Mouse (Mus musculus) liver, postnatal 0 days (tissue): ENCODE results near the gene Rufy2. TPM values are rescaled to one million over a fixed set of nuclear protein-coding genes. Genes with fewer than 3 reads are reported as not detected.

Experiments used
- ATAC-seq: fragments of 200-750 bp; cut with Nextera tagmentation; 2 replicates; pipeline ENCODE4 v1.8.0; 2017; ENCODE audit warnings: mild to moderate bottlenecking, moderate library complexity
- DNase-seq: peaks from one replicate; pipeline ENCODE4 v3.0.0-alpha.2; 2016
- H3K27ac ChIP-seq: fragments of 300-500 bp; sonication (generic); 2 replicates; pipeline ENCODE4 v1.5.1; 2014; ENCODE audit warnings: antibody characterized with exemption, moderate library complexity, mild to moderate bottlenecking, low read depth
- H3K27me3 ChIP-seq: fragments of 300-500 bp; sonication (generic); 2 replicates; pipeline ENCODE4 v1.6.1; 2014; ENCODE audit warnings: low read length, control low read depth, mixed read lengths; ENCODE audit not compliant: insufficient read depth
- H3K36me3 ChIP-seq: fragments of 300-500 bp; sonication (generic); replicated peaks from 2 replicates; pipeline ENCODE4 v1.6.1; 2014; ENCODE audit warnings: mild to moderate bottlenecking, control low read depth, low read length, moderate library complexity, mixed read lengths; ENCODE audit not compliant: insufficient read depth
- H3K4me1 ChIP-seq: fragments of 300-500 bp; sonication (generic); 2 replicates; pipeline ENCODE4 v1.6.1; 2014; ENCODE audit warnings: antibody characterized with exemption, mild to moderate bottlenecking, control low read depth; ENCODE audit not compliant: insufficient read depth
- H3K4me2 ChIP-seq: fragments of 300-500 bp; sonication (generic); 2 replicates; pipeline ENCODE4 v1.6.1; 2014; ENCODE audit warnings: low read depth, mild to moderate bottlenecking, low read length, moderate library complexity, mixed read lengths
- H3K4me3 ChIP-seq: fragments of 300-500 bp; sonication (generic); 2 replicates; pipeline ENCODE4 v1.5.1; 2014; ENCODE audit warnings: low read depth, low read length
- H3K9ac ChIP-seq: fragments of 300-500 bp; sonication (generic); replicated peaks from 2 replicates; pipeline ENCODE4 v1.6.1; 2014; ENCODE audit warnings: mild to moderate bottlenecking, moderate library complexity
- H3K9me3 ChIP-seq: fragments of 300-500 bp; sonication (generic); 2 replicates; pipeline ENCODE4 v1.6.1; 2016; ENCODE audit warnings: mild to moderate bottlenecking, control low read depth, low read length, mixed read lengths
- CTCF ChIP-seq: sonication (generic); IDR thresholded peaks from 2 replicates; pipeline ENCODE4 v1.5.1; 2016; ENCODE audit warnings: antibody characterized with exemption, low read depth
- EP300 ChIP-seq: IDR thresholded peaks from 2 replicates; pipeline ENCODE4 v1.6.1; 2016; ENCODE audit warnings: antibody characterized with exemption, low read depth, mild to moderate bottlenecking
- WGBS: fragments of 180-500 bp; shearing (Covaris S2); extraction: QIAGEN DNeasy Blood & Tissue Kit; methylation state at CpG from one replicate; pipeline ENCODE4 v1.1.7; 2014; ENCODE audit not compliant: insufficient replicate concordance; 5-methylcytosine and 5-hydroxymethylcytosine counted together
- polyA plus RNA-seq: library from polyadenylated mRNA; unstranded; fragments of >200 nt; fragmentation: Nextera tagmentation; extraction: Ambion mirVana; gene quantifications from 2 replicates; pipeline ENCODE4 v1.2.1, GENCODE M21; 2015

The Rufy2 gene
- polyA plus RNA-seq, 1 experiment from 2014 or later: 2.9 TPM

DNA sequence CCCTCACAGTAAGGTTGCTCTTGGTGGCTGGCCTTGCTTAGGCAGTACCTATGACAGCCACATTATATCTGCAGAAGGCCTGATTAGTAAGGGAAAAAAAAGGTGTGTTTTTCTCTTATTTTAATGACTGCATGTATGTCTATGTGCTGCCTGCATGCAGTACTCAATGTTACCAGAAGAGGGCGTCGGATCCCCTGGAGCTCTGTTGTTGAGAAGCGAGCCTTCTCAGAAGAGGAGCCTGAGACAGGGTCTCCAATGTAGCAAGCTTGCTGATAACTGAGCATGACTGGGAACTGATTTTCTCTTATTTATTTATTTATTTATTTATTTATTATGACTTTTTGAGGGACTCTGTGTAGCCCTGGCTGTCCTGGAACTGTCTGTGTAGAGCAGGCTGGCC, 7.3 kb downstream of the Rufy2 start:
- no peaks in the 10 kb centered on the region for H3K27me3 ChIP-seq
- H3K9me3 ChIP-seq: no peaks in the 10 kb centered on the region
- H3K27ac ChIP-seq: no peak overlapping the region
- TF ChIP-seq CTCF: peak; percentile 76
- TF ChIP-seq EP300: no peak
- no peaks in the 10 kb centered on the region for H3K4me1 ChIP-seq
- WGBS: 29% methylated on average over 3 of the region's 3 CpGs
- ATAC-seq (no peak; the same call in 1 of the 2 replicates), DNase-seq (peak; percentile 69)
- no peak overlapping the region for H3K4me2 ChIP-seq
- peaks cover 14% of the 10 kb centered on the region for H3K36me3 ChIP-seq
- no peak overlapping the region for H3K9ac ChIP-seq
- no peak overlapping the region for H3K4me3 ChIP-seq

DNA sequence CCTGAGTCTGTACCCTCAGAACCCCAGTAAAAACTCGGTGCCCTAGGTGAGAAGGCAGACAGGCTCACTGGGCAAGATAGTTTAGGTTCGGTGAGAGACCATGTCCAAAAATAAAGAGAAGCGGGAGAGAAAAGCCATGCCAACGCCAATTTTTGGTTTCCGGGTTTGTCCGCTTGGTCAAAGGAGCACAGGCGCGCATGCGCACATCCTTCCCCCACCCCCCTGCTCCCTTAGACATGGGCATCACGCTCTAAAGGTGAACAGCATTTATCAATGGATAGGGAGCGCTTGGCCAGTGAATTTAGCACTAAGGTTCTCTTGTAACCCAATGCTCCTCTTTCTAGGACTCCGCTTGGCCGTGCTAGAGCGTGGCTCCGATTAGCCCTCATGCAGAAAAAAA, 10.6 kb downstream of the Rufy2 start:
- peaks cover 16% of the 10 kb centered on the region for H3K36me3 ChIP-seq
- DNase-seq: no peak
- no peaks in the 10 kb centered on the region for H3K4me1 ChIP-seq
- no peaks in the 10 kb centered on the region for H3K9me3 ChIP-seq
- H3K9ac ChIP-seq: no peak overlapping the region
- TF ChIP-seq CTCF: no peak
- TF ChIP-seq EP300: no peak
- H3K27ac ChIP-seq: no peak overlapping the region
- ATAC-seq: no peak
- no peak overlapping the region for H3K4me2 ChIP-seq
- no peaks in the 10 kb centered on the region for H3K27me3 ChIP-seq
- no peak overlapping the region for H3K4me3 ChIP-seq
- WGBS: 89% methylated on average over 15 of the region's 15 CpGs

DNA sequence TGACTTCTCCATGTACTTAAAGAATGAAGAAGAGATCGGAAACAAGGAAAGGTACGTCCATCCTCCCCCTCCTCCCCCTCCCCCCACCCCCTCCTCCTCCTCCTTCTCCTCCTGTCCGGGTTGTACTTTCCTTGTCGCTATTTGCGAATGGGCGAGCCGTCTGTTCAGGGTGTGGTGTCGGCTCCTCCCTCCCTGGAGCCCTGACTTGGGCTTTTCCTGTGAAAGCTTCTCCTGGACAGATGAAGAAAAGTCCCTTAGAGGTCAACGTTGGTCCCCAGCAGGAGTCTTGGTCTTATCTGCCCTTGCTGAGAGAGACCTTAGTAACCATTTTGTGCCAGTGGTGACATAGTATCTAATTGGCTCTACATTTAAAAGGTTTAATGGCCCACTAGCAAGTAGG, 14.0 kb downstream of the Rufy2 start:
- no peak for ATAC-seq
- 85% methylated on average over 9 of the region's 9 CpGs for WGBS
- Histone ChIP-seq H3K4me3 (no peak overlapping the region), H3K4me2 (no peak overlapping the region), H3K9ac (no peak overlapping the region), H3K9me3 (no peaks in the 10 kb centered on the region), H3K27me3 (no peaks in the 10 kb centered on the region), H3K36me3 (peaks cover 18% of the 10 kb centered on the region), H3K27ac (no peak overlapping the region), H3K4me1 (no peaks in the 10 kb centered on the region)
- TF ChIP-seq EP300: no peak
- no peak for TF ChIP-seq CTCF
- no peak for DNase-seq

GRCm38 (mm10) chr10:63000584-63000983, 20.6 kb downstream of the Rufy2 start:
- peaks cover 34% of the 10 kb centered on the region for H3K36me3 ChIP-seq
- no peak overlapping the region for H3K27ac ChIP-seq
- no peaks in the 10 kb centered on the region for H3K9me3 ChIP-seq
- 63% methylated on average over 9 of the region's 9 CpGs for WGBS
- ATAC-seq: peak; percentile 74
- no peak overlapping the region for H3K4me3 ChIP-seq
- H3K27me3 ChIP-seq: no peaks in the 10 kb centered on the region
- no peak overlapping the region for H3K9ac ChIP-seq
- no peaks in the 10 kb centered on the region for H3K4me1 ChIP-seq
- no peak for TF ChIP-seq EP300
- no peak for TF ChIP-seq CTCF
- peak; percentile 34 for DNase-seq
- H3K4me2 ChIP-seq: no peak overlapping the region

- no peak overlapping the region for H3K4me3 ChIP-seq
- H3K9ac ChIP-seq: no peak overlapping the region
- no peak for DNase-seq
- 74% methylated on average over 9 of the region's 9 CpGs for WGBS
- peaks cover 36% of the 10 kb centered on the region for H3K36me3 ChIP-seq
- H3K4me2 ChIP-seq: no peak overlapping the region
- no peaks in the 10 kb centered on the region for H3K4me1 ChIP-seq
- H3K9me3 ChIP-seq: no peaks in the 10 kb centered on the region
- TF ChIP-seq CTCF (no peak), EP300 (no peak)
- ATAC-seq: no peak
- no peaks in the 10 kb centered on the region for H3K27me3 ChIP-seq
- no peak overlapping the region for H3K27ac ChIP-seq
These were observed 23.2 kb downstream of the Rufy2 start for GRCm38 (mm10) chr10:63003252-63003651.

DNA sequence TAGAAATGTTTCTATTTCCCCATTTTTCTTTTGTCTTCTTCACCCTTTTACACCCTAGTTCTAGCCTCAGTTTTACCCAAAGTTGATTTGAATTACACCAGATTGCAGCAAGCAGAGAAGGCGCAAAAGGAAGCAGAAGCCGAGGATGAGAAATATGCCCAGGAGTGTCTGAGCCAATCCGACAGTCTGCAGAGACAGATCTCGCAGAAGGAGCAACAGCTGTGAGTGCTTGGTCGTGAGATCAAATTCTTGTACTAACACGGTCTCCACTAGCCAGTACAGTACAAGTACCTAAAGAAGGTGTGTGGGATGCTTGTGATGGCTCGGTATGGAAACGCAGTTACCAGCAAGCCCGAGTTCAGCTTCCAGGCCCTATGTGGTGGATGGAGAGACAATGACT, 24.5 kb downstream of the Rufy2 start:
- no peak for DNase-seq
- H3K27ac ChIP-seq: no peak overlapping the region
- peaks cover 34% of the 10 kb centered on the region for H3K36me3 ChIP-seq
- H3K4me2 ChIP-seq: no peak overlapping the region
- no peaks in the 10 kb centered on the region for H3K4me1 ChIP-seq
- WGBS: 84% methylated on average over 9 of the region's 9 CpGs
- H3K4me3 ChIP-seq: no peak overlapping the region
- ATAC-seq: no peak
- no peaks in the 10 kb centered on the region for H3K27me3 ChIP-seq
- TF ChIP-seq CTCF (no peak), EP300 (no peak)
- no peaks in the 10 kb centered on the region for H3K9me3 ChIP-seq
- H3K9ac ChIP-seq: no peak overlapping the region

GRCm38 (mm10) chr10:63008193-63008592, 28.2 kb downstream of the Rufy2 start:
- H3K36me3 ChIP-seq: peaks cover 42% of the 10 kb centered on the region
- no peak overlapping the region for H3K27ac ChIP-seq
- no peaks in the 10 kb centered on the region for H3K4me1 ChIP-seq
- DNase-seq (no peak), ATAC-seq (0 out of 2 replicates have a peak, but pooled peaks have one; percentile 29)
- WGBS: 61% methylated on average over 3 of the region's 3 CpGs
- H3K27me3 ChIP-seq: no peaks in the 10 kb centered on the region
- no peak overlapping the region for H3K9ac ChIP-seq
- H3K4me2 ChIP-seq: no peak overlapping the region
- no peak overlapping the region for H3K4me3 ChIP-seq
- TF ChIP-seq CTCF (no peak), EP300 (no peak)
- H3K9me3 ChIP-seq: no peaks in the 10 kb centered on the region
